ENCODE assay signal across 20 mouse cellular contexts in the genomic region with DNA sequence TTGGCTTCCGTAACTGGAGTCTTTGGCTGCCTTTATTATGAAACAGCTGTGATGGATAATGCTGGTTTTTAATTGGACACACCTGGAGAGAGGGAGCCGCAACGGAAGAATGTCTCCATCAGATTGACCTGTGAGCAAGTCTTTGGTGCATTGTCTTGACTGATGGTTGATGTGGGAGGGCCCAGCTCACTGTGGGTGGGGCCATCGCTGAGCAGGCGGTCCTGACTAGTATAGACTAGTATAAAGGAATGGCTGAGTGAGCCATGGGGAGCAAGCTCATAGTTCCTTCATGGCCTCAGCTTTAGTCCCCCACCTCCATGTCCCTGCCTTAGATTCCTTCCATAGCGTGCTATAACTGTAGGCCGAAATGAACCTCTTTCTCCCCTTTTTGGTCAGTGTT. TPM values are rescaled to one million over a fixed set of nuclear protein-coding genes. Genes with fewer than 3 reads are reported as not detected.
"Had no signal": no experiment of that assay in that cellular context is flagged by ENCODE, and none has a peak within 500 bp of the region (broad histone marks: within the 10 kb centered on the region; RNA-seq: fewer than 3 reads in every experiment).

No protein-coding gene starts in this region.

- H3K27me3 ChIP-seq: limb, embryonic 13.5 days; liver, embryonic 12.5 days; liver, embryonic 15.5 days; neural tube, embryonic 12.5 days had no signal

- H3K4me2 ChIP-seq: limb, embryonic 13.5 days; liver, embryonic 12.5 days; liver, embryonic 15.5 days; midbrain, embryonic 11.5 days; neural tube, embryonic 12.5 days had no signal

- H3K9me3 ChIP-seq: limb, embryonic 10.5 days; limb, embryonic 13.5 days; liver, embryonic 12.5 days; liver, embryonic 15.5 days; neural tube, embryonic 12.5 days had no signal

- H3K9ac ChIP-seq: limb, embryonic 13.5 days; liver, embryonic 12.5 days; liver, embryonic 15.5 days; neural tube, embryonic 12.5 days had no signal

- H3K36me3 ChIP-seq: limb, embryonic 10.5 days; limb, embryonic 13.5 days; liver, embryonic 12.5 days; liver, embryonic 15.5 days; neural tube, embryonic 12.5 days had no signal

- H3K4me3 ChIP-seq: limb, embryonic 10.5 days; limb, embryonic 13.5 days; liver, embryonic 12.5 days; liver, embryonic 15.5 days; neural tube, embryonic 12.5 days had no signal

- ATAC-seq: liver, embryonic 12.5 days had no signal

- H3K4me1 ChIP-seq: liver, embryonic 12.5 days; liver, embryonic 15.5 days; neural tube, embryonic 12.5 days had no signal

- DNase-seq: kidney, adult 9 months; kidney, postnatal 14 days; kidney, postnatal 4 days; liver; lung, adult 18-20 months; lung, postnatal 14 days; lung, postnatal 4 days; midbrain, embryonic 14.5 days; retina, postnatal 1 day; right cerebral cortex, postnatal 25 days; spleen, adult 18-20 months; thymus, adult 18-20 months; thymus, postnatal 14 days; thymus, postnatal 4 days had no signal

- H3K27ac ChIP-seq: limb, embryonic 10.5 days; limb, embryonic 13.5 days; liver, embryonic 12.5 days; liver, embryonic 15.5 days; neural tube, embryonic 12.5 days had no signal

RNA-seq across cellular contexts. Expression of a gene that starts 58.1 kb away (rescaled TPM):
- polyA plus RNA-seq: liver, embryonic 12.5 days had no signal
